Mouse (Mus musculus) hindbrain, postnatal 0 days (tissue): Measurements from ENCODE around the gene Diaph2. TPM values are rescaled to one million over a fixed set of nuclear protein-coding genes. Genes with fewer than 3 reads are reported as not detected.
A peak's percentile ranks its signal among the peaks of the same experiment; 100 is the strongest.
"Not testable (repeated sequence)": the region's sequence is repeated elsewhere in the genome, so short reads cannot be mapped to it uniquely, and the experiment has no call there.

ENCODE experiments used
- ATAC-seq: fragments of 200-750 bp; cut with Nextera tagmentation; 2 replicates; pipeline ENCODE4 v1.8.0; 2017; ENCODE audit warnings: mild to moderate bottlenecking, moderate TSS enrichment, moderate library complexity
- DNase-seq: peaks from one replicate; pipeline ENCODE4 v3.0.0-alpha.2; 2015; ENCODE audit warnings: low spot score
- H3K27ac ChIP-seq: fragments of 300-500 bp; sonication (generic); 2 replicates; pipeline ENCODE4 v1.5.1; 2014; ENCODE audit warnings: mild to moderate bottlenecking
- H3K27me3 ChIP-seq: fragments of 300-500 bp; sonication (generic); 2 replicates; pipeline ENCODE4 v1.6.1; 2014; ENCODE audit warnings: low read length, mixed read lengths; ENCODE audit not compliant: insufficient read depth
- H3K36me3 ChIP-seq: fragments of 300-500 bp; sonication (generic); 2 replicates; pipeline ENCODE4 v1.6.1; 2014; ENCODE audit warnings: low read length, mixed read lengths; ENCODE audit not compliant: insufficient read depth
- H3K4me1 ChIP-seq: fragments of 300-500 bp; sonication (generic); 2 replicates; pipeline ENCODE4 v1.6.1; 2014; ENCODE audit warnings: antibody characterized with exemption, low read length, mixed read lengths; ENCODE audit not compliant: insufficient read depth
- H3K4me2 ChIP-seq: fragments of 300-500 bp; sonication (generic); 2 replicates; pipeline ENCODE4 v1.6.1; 2014; ENCODE audit warnings: low read depth, mild to moderate bottlenecking, low read length, moderate library complexity, mixed read lengths
- H3K4me3 ChIP-seq: fragments of 300-500 bp; sonication (generic); 2 replicates; pipeline ENCODE4 v1.5.1; 2014; ENCODE audit warnings: low read length
- H3K9ac ChIP-seq: fragments of 300-500 bp; sonication (generic); replicated peaks from 2 replicates; pipeline ENCODE4 v1.6.1; 2014; ENCODE audit warnings: mild to moderate bottlenecking, low read length, moderate library complexity, mixed read lengths
- H3K9me3 ChIP-seq: fragments of 300-500 bp; sonication (generic); 2 replicates; pipeline ENCODE4 v1.6.1; 2016; ENCODE audit warnings: low read length, mixed read lengths
- CTCF ChIP-seq: IDR thresholded peaks from 2 replicates; pipeline ENCODE4 v1.5.1; 2016; ENCODE audit warnings: antibody characterized with exemption, control low read depth, low read depth
- WGBS: fragments of 180-500 bp; shearing (Covaris S2); extraction: QIAGEN DNeasy Blood & Tissue Kit; methylation state at CpG from one replicate; pipeline ENCODE4 v1.1.7; 2014; 5-methylcytosine and 5-hydroxymethylcytosine counted together
- polyA plus RNA-seq: library from polyadenylated mRNA; unstranded; fragments of >200 nt; fragmentation: Nextera tagmentation; extraction: Ambion mirVana; gene quantifications from 2 replicates; pipeline ENCODE4 v1.2.1, GENCODE M21; 2015
- total RNA-seq: library from RNA; depleted of rRNA; stranded (reverse); fragments of >200 nt; gene quantifications from 2 replicates; pipeline ENCODE4 v1.2.3, GENCODE M21; 2014

Diaph2 gene
- total and polyA plus RNA-seq, 2 experiments from 2014 or later: 2.3 to 4.1 TPM

DNA sequence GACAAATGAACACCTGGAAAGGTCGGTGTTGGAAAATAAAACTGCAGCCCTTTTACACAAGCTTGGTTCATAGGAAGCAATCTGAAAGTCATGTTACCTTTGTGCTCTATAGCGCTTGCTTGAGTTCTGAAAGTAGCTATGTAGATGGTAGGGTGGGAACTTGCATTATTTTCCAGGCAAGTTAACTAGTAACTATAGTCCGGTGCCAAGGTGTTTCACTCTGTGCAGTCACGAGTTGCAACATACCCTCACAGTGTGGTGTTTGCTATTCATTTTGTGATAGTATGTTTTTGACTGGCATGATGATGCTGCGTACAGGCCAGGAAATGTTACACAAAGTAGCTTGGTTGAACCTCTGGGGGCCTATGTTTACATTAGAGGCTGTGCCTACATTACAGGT is 34.5 kb downstream of the Diaph2 start:
- DNase-seq: no peak
- H3K4me2 ChIP-seq: no peak overlapping the region
- no peak for TF ChIP-seq CTCF
- H3K27ac ChIP-seq: no peak overlapping the region
- no peak overlapping the region for H3K9ac ChIP-seq
- ATAC-seq: no peak
- H3K9me3 ChIP-seq: no peaks in the 10 kb centered on the region
- H3K4me1 ChIP-seq: no peaks in the 10 kb centered on the region
- no peaks in the 10 kb centered on the region for H3K36me3 ChIP-seq
- no peaks in the 10 kb centered on the region for H3K27me3 ChIP-seq
- 85% methylated on average over 5 of the region's 5 CpGs for WGBS
- H3K4me3 ChIP-seq: no peak overlapping the region

- not testable (repeated sequence) for H3K36me3 ChIP-seq, H3K9me3 ChIP-seq, H3K9ac ChIP-seq, H3K4me1 ChIP-seq, ATAC-seq, H3K4me3 ChIP-seq, H3K4me2 ChIP-seq, H3K27me3 ChIP-seq, H3K27ac ChIP-seq, DNase-seq
- 91% methylated on average over 2 of the region's 2 CpGs for WGBS
Measured at GRCm38 (mm10) chrX:129799920-129800319, 50.4 kb downstream of the Diaph2 start.

DNA sequence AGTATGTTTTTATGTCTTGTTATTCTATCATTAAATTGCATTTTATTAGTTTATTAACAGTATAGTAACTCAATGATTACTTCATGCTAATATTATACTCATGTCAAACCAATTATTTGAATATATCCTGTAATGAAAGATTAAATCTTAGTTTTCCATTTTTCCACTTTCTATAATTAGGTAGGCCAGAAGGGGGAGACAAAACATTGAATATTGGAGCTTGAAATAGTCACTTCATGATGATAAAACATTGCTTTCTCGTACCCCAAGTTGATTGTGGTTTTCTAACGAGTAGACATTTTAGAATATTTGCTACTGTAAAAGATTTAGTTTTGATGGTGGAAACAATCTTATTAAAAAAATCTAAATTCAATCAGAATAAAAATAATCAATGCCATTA is 82.4 kb downstream of the Diaph2 start:
- H3K4me3 ChIP-seq: no peak overlapping the region
- H3K4me1 ChIP-seq: no peaks in the 10 kb centered on the region
- WGBS: 34% methylated on average over 2 of the region's 2 CpGs
- peak; percentile 58 for DNase-seq
- H3K4me2 ChIP-seq: no peak overlapping the region
- no peak overlapping the region for H3K9ac ChIP-seq
- ATAC-seq: no peak
- H3K27ac ChIP-seq: no peak overlapping the region
- no peaks in the 10 kb centered on the region for H3K9me3 ChIP-seq
- TF ChIP-seq CTCF: peak; percentile 54
- H3K27me3 ChIP-seq: no peaks in the 10 kb centered on the region
- no peaks in the 10 kb centered on the region for H3K36me3 ChIP-seq

DNA sequence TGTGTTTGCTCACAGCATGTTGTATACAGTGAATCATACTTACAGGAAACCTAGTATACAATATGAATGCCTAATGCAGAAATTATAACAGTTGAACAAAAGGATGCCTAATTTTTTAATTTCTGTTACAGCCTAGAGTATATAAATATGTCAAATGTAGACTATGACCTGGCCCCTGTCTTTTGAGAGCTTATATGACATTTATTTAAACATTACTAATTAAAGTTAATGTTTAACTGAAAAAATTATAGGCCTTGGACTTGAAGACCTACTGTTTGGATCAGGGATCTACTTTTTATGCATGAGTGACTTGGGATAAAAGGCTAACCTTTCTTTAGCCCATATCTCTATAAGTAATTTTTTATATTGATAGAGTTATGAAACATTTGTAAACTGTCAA is 84.3 kb downstream of the Diaph2 start:
- Histone ChIP-seq H3K4me2 (no peak overlapping the region), H3K4me3 (no peak overlapping the region), H3K27ac (no peak overlapping the region), H3K9me3 (no peaks in the 10 kb centered on the region), H3K4me1 (no peaks in the 10 kb centered on the region), H3K9ac (no peak overlapping the region), H3K36me3 (no peaks in the 10 kb centered on the region), H3K27me3 (no peaks in the 10 kb centered on the region)
- no peak for TF ChIP-seq CTCF
- ATAC-seq (no peak), DNase-seq (no peak)

GRCm38 (mm10) chrX:129884465-129884864 is 134.9 kb downstream of the Diaph2 start:
- WGBS: 27% methylated on average over 3 of the region's 3 CpGs
- Histone ChIP-seq H3K4me1 (no peaks in the 10 kb centered on the region), H3K4me2 (no peak overlapping the region), H3K4me3 (no peak overlapping the region), H3K27me3 (no peaks in the 10 kb centered on the region), H3K9ac (no peak overlapping the region), H3K9me3 (no peaks in the 10 kb centered on the region), H3K27ac (no peak overlapping the region), H3K36me3 (no peaks in the 10 kb centered on the region)
- TF ChIP-seq CTCF: peak; percentile 42; the same call in 1 of the 2 replicates
- no peak for ATAC-seq
- peak; percentile 7 for DNase-seq

GRCm38 (mm10) chrX:129925806-129926205 is 176.3 kb downstream of the Diaph2 start:
- Histone ChIP-seq H3K36me3 (no peaks in the 10 kb centered on the region), H3K27me3 (no peaks in the 10 kb centered on the region), H3K4me2 (no peak overlapping the region), H3K9ac (no peak overlapping the region), H3K27ac (no peak overlapping the region), H3K4me3 (no peak overlapping the region), H3K9me3 (no peaks in the 10 kb centered on the region), H3K4me1 (no peaks in the 10 kb centered on the region)
- DNase-seq: no peak
- ATAC-seq: no peak
- no peak for TF ChIP-seq CTCF
- WGBS: 93% methylated on average over 2 of the region's 2 CpGs

- no peak overlapping the region for H3K4me3 ChIP-seq
- TF ChIP-seq CTCF: no peak
- WGBS: 56% methylated on average over 4 of the region's 4 CpGs
- no peaks in the 10 kb centered on the region for H3K36me3 ChIP-seq
- H3K9me3 ChIP-seq: no peaks in the 10 kb centered on the region
- no peak overlapping the region for H3K4me2 ChIP-seq
- peak; percentile 24 for DNase-seq
- no peak overlapping the region for H3K9ac ChIP-seq
- no peaks in the 10 kb centered on the region for H3K4me1 ChIP-seq
- H3K27me3 ChIP-seq: no peaks in the 10 kb centered on the region
- H3K27ac ChIP-seq: no peak overlapping the region
- ATAC-seq: no peak
Measured at GRCm38 (mm10) chrX:129974816-129975215, 225.3 kb downstream of the Diaph2 start.
